Comparison of ENCODE assay signal across 9 mouse cellular contexts in the genomic region with DNA sequence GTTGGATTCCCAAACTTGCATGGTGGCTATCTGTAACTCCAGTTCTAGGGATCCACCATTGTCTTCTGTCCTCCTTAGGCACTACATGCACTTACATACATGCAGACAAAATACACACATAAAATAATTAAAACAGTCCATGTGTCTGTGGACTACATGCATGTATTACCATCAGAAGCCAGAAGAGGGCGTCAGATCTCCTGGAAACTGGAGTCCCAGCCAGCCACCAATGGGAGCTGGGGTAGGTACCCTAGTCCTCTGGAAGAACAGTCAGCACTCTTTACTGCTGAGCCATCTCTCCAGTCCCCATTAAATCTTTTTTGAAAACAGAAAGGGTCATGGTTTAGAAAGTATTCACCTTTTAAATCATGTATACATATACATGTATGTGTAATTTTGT. TPM values are rescaled to one million over a fixed set of nuclear protein-coding genes. Genes with fewer than 3 reads are reported as not detected.
DNase-seq lines count a peak whose midpoint lies in the region; ATAC-seq and TF ChIP-seq lines count a peak whose summit lies in the region.
"Had no signal": no experiment of that assay in that cellular context is flagged by ENCODE, and none has a peak within 500 bp of the region (broad histone marks: within the 10 kb centered on the region; RNA-seq: fewer than 3 reads in every experiment).

No protein-coding gene starts in this region.

- no peak for ATAC-seq in inflammation-experienced regulatory T-cells, adult 6 months

- no peak overlapping the region for H3K27ac ChIP-seq in gastrocnemius, adult 2 months

- TF ChIP-seq CTCF in gastrocnemius, adult 2 months (IDR thresholded peaks at IDR 0.05), result peak; percentile 63

- intact Hi-C loops in gastrocnemius, adult 2 months (cut with DNase I), result loop anchor here (5.0 to 10.0 kb wide), 2 partner anchors 87 to 295 kb away; no protein-coding TSS in a partner anchor

- H3K4me3 ChIP-seq in gastrocnemius, adult 2 months, result no peak overlapping the region
- H3K4me3 ChIP-seq: heart, embryonic 15.5 days had no signal

- peak; percentile 44 for DNase-seq in gastrocnemius, adult 2 months
- DNase-seq in gastrocnemius, postnatal 4 days (ENCODE audit: low spot score in 2 of 2), result no peak
- peak; percentile 24 to 68 for DNase-seq in spleen, postnatal 4 days (ENCODE audit: low spot score in 2 of 2)
- DNase-seq in spleen, adult 18-20 months, result no peak
- peak; percentile 47 to 61 for DNase-seq in kidney, postnatal 25 days
- DNase-seq in thymus, postnatal 0 days (ENCODE audit: low spot score), result peak; percentile 21
- DNase-seq in urinary bladder, postnatal 10 days (ENCODE audit: low spot score), result no peak

RNA-seq across cellular contexts. Expression of a gene that starts 1.3 kb away (rescaled TPM):
- total RNA-seq in gastrocnemius, adult 2 months (2021), result 10 to 100 TPM; 40.0 to 42.7 TPM
- 100 to 1,000 TPM; 151 to 172 TPM for total RNA-seq in gastrocnemius, postnatal 4 days (2021)
- polyA plus RNA-seq in thymus, postnatal 0 days (2015; fragmentation: Nextera tagmentation; extraction: Ambion mirVana), result 313 and 367 TPM in 2 replicates
- polyA plus RNA-seq in inflammation-experienced regulatory T-cells, adult 6 months (2017; shearing (Covaris generic)), result 100 to 1,000 TPM; 343 to 390 (median 352) TPM

RNA-seq across cellular contexts. Expression of a gene that starts 7.1 kb away (rescaled TPM):
- 10 to 100 TPM in 1 of 2 experiments, 1 to 10 TPM in 1; 9.1 to 10.7 TPM for total RNA-seq in gastrocnemius, adult 2 months (2021)
- total RNA-seq in gastrocnemius, postnatal 4 days (2021), result 10 to 100 TPM; 24.1 to 24.5 TPM
- 23.9 and 26.8 TPM in 2 replicates for polyA plus RNA-seq in thymus, postnatal 0 days (2015; fragmentation: Nextera tagmentation; extraction: Ambion mirVana)
- 10 to 100 TPM; 12.3 to 22.1 (median 15.8) TPM for polyA plus RNA-seq in inflammation-experienced regulatory T-cells, adult 6 months (2017; shearing (Covaris generic))

RNA-seq across cellular contexts. Expression of a gene that starts 21.1 kb away (rescaled TPM):
- total RNA-seq in gastrocnemius, adult 2 months (2021), result 100 to 1,000 TPM; 121 to 175 TPM
- 100 to 1,000 TPM; 699 to 712 TPM for total RNA-seq in gastrocnemius, postnatal 4 days (2021)
- 1.1 and 1.2 TPM in 2 replicates for polyA plus RNA-seq in thymus, postnatal 0 days (2015; fragmentation: Nextera tagmentation; extraction: Ambion mirVana)
- polyA plus RNA-seq in inflammation-experienced regulatory T-cells, adult 6 months (2017; shearing (Covaris generic)), result under 1 TPM in 2 of 3 experiments, not detected in 1; 0.26 to 0.73 TPM

RNA-seq across cellular contexts. Expression of a gene that starts 51.6 kb away (rescaled TPM):
- total RNA-seq in gastrocnemius, adult 2 months (2021), result under 1 TPM; 0.14 to 0.20 TPM
- total RNA-seq in gastrocnemius, postnatal 4 days (2021), result 1 to 10 TPM; 1.6 to 2.0 TPM
- polyA plus RNA-seq in thymus, postnatal 0 days (2015; fragmentation: Nextera tagmentation; extraction: Ambion mirVana), result 0.09 TPM in 1 of 2 replicates, not detected in the other
- not detected for polyA plus RNA-seq in inflammation-experienced regulatory T-cells, adult 6 months (2017; shearing (Covaris generic))

Comparison
In these comparisons a context has a peak if more than half of its experiments do, and no peak if none do; other contexts are left out.
1. DNase-seq: peak in gastrocnemius, adult 2 months (single experiment), spleen, postnatal 4 days (2 of 2), kidney, postnatal 25 days (2 of 2) and thymus, postnatal 0 days (single experiment); none in gastrocnemius, postnatal 4 days (0 of 2), spleen, adult 18-20 months (0 of 2) and urinary bladder, postnatal 10 days (single experiment).